Mouse (Mus musculus): ENCODE results near the gene Arf1. TPM values are rescaled to one million over a fixed set of nuclear protein-coding genes. Genes with fewer than 3 reads are reported as not detected.

Gene Arf1
- polyA plus RNA-seq, 3 experiments from 2014 or later: 339 to 371 (median 345) TPM

- no peak for ATAC-seq
Measured at GRCm38 (mm10) chr11:59187706-59188105, 40.4 kb downstream of the Arf1 start.

- ATAC-seq: no peak
Measured at GRCm38 (mm10) chr11:59185490-59185889, 42.6 kb downstream of the Arf1 start.

- peak; percentile 54 for ATAC-seq
Measured at GRCm38 (mm10) chr11:59183821-59184220, 44.2 kb downstream of the Arf1 start.

DNA sequence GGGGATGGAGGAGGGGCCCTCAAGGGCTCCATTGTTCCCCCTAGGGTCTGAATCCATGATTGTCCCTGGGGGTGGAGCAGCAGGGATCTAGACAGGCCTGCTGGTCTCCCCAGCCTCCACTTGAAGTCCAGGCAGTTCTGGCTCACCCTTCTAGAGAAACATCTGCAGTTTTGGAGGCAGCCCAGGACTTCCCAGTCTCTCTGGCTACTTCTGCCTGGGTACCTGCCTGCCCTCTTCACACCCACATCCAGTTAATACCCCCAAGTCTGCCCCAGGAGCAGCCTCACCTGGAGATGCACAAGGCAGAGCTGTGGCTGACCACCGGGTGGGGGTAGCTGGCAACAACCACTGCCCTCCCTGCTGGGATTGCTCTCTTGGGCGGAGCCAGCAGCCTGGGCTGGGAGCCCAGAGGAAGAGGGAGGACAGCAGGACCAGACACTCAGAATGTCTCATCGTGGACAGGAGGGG, 45.2 kb downstream of the Arf1 start, which contains the start of gene Gjc2:
Gene Gjc2, minus strand, starts transcription at position 350 of the 468 bp plus-strand sequence.
- ATAC-seq: no peak

DNA sequence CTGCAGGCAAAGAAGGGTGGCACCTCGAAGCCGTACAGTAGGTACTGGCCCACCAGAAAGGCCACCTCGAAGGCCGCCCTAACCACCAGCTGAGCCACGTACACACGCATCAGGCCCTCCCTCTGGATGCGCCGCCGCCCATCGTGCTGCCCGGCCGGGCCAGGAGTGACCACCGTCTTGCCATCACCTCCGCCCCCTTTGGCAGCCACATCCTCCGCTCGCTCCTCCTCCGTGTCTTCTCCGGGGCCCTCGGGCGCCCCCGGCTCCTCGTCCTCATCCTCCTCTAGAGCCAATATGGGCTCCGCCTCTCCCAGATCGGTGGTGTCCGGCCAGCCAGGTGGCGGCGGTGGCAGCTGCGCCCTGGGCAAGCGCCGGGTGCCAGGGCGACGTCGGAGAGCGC, 51.1 kb downstream of the Arf1 start:
- no peak for ATAC-seq

- no peak for ATAC-seq
Measured at GRCm38 (mm10) chr11:59176475-59176874, 51.6 kb downstream of the Arf1 start.

- no peak for ATAC-seq
Measured at GRCm38 (mm10) chr11:59174189-59174838, 53.8 kb downstream of the Arf1 start.

- ATAC-seq: no peak
Measured at GRCm38 (mm10) chr11:59170549-59170948, 57.5 kb downstream of the Arf1 start.

GRCm38 (mm10) chr11:59169807-59170206, 58.3 kb downstream of the Arf1 start:
- ATAC-seq: no peak

DNA sequence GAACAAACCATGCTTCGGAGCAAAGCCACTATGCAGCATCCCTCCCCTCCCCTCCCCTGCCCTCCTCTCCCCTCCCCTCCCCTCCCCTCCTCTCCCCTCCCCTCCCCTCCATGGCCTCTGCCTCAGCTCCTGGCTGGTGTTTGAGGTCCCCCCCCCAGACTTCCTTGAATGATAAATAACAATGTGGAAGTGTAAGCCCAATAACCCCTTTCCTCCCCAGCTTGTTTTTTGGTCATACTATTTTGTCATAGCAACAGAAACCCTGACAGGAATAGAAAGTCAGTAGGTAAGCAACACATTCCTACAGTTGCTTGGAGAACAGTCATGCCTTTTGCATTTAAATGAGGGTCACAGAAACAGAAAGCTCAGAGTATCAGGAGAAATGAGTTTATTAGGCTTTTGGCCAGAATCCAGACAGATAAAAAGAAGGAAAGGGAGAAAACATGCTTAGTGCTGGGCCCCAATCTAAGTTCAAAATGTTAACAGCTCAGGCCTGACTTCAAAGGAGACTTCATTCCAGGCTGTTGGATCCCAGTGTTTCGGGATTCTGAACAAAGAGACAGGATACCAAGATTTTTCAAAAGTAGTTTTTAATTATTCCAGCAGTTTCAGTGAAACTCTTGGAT, 62.3 kb downstream of the Arf1 start:
- no peak for ATAC-seq

GRCm38 (mm10) chr11:59164384-59164783, 63.7 kb downstream of the Arf1 start:
- ATAC-seq: no peak

DNA sequence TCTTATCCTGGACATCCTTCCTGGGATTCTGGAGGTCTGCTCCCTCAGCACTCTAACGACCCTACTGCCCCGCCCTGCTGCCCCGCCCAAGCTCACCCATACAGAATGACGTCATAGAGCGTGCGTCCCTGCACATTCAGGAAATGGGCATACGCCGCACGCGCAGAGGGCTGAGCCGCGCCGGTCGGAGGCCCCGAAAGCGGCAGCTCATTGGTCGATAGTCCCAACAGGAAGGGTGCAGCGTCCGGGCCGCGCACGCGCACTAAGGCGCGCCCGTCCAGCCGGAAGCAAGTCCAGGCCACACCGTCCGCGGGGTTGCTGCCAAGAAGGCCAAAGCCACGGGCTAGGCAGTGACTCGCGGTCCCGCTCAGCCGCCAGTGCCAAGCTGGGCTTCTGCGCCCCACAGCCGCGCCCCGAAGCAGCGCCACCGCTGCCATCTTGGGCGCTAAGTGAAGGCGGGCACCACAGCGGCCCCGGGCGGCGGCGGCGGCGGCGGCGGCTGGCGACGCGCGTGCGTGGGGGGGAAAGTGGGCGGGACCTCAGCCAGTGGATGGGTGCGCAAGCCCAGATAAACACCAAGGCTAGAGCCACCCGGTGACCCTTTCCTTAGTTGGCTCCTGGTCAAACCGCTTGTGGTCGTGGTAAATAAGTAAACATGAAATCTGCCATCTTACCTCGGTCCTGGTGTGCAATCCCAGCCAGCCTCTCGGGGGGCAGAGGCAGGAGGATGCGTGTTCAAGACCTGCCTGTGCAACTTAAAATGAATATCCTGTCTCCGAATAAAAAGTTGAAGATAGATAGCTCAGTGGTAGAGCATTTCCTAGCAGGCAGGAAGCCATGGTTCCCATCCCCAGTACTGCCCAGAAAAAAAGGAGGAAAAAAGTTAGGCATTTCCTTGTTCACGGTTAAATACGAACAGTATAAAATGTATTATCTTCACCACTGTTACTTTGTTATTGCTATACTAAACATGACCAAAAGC, 64.5 kb downstream of the Arf1 start, which contains the start of gene Iba57:
Gene Iba57, minus strand, starts transcription at position 485 of the 982 bp plus-strand sequence.
- peak; percentile 95 for ATAC-seq

- peak; percentile 6 for ATAC-seq
Measured at GRCm38 (mm10) chr11:59162443-59163254, 65.4 kb downstream of the Arf1 start.

Other genes with a start within 250 kb of the Arf1 start
- gene Obscn, start 91.9 kb downstream of the Arf1 start, polyA plus RNA-seq (2017; shearing (Covaris generic)): not detected
- gene Iba57, start 64.5 kb downstream of the Arf1 start, polyA plus RNA-seq (2017; shearing (Covaris generic)): 1 to 10 TPM; 1.3 to 1.5 (median 1.4) TPM
- not detected for gene Gjc2, start 45.1 kb downstream of the Arf1 start, polyA plus RNA-seq (2017; shearing (Covaris generic))
- gene Guk1, start 36.1 kb downstream of the Arf1 start, polyA plus RNA-seq (2017; shearing (Covaris generic)): 10 to 100 TPM; 58.6 to 65.6 (median 60.5) TPM
- 10 to 100 TPM; 43.4 to 49.1 (median 46.7) TPM for gene Mrpl55, start 25.8 kb downstream of the Arf1 start, polyA plus RNA-seq (2017; shearing (Covaris generic))
- 10 to 100 TPM; 19.6 to 22.1 (median 19.8) TPM for gene 2310033P09Rik, start 19.9 kb downstream of the Arf1 start, polyA plus RNA-seq (2017; shearing (Covaris generic))
- under 1 TPM in 1 of 3 experiments, not detected in 2; 0.24 TPM for gene Wnt3a, start 62.5 kb upstream of the Arf1 start, polyA plus RNA-seq (2017; shearing (Covaris generic))
- not detected for gene Wnt9a, start 78.7 kb upstream of the Arf1 start, polyA plus RNA-seq (2017; shearing (Covaris generic))
- gene Prss38, start 147.4 kb upstream of the Arf1 start, polyA plus RNA-seq (2017; shearing (Covaris generic)): under 1 TPM in 1 of 3 experiments, not detected in 2; 0.27 TPM
- gene Jmjd4, start 221.8 kb upstream of the Arf1 start, polyA plus RNA-seq (2017; shearing (Covaris generic)): 1 to 10 TPM; 3.6 to 5.8 (median 5.2) TPM
- 10 to 100 TPM; 42.0 to 62.2 (median 50.1) TPM for gene Snap47, start 222.9 kb upstream of the Arf1 start, polyA plus RNA-seq (2017; shearing (Covaris generic))
- gene Zfp867, start 244.2 kb upstream of the Arf1 start, polyA plus RNA-seq (2017; shearing (Covaris generic)): 1 to 10 TPM; 4.1 to 4.7 (median 4.2) TPM

Data from inflammation-experienced regulatory T-cells, adult 6 months (primary cell).